Mouse (Mus musculus): Measurements from ENCODE around the gene Coil.

DNA sequence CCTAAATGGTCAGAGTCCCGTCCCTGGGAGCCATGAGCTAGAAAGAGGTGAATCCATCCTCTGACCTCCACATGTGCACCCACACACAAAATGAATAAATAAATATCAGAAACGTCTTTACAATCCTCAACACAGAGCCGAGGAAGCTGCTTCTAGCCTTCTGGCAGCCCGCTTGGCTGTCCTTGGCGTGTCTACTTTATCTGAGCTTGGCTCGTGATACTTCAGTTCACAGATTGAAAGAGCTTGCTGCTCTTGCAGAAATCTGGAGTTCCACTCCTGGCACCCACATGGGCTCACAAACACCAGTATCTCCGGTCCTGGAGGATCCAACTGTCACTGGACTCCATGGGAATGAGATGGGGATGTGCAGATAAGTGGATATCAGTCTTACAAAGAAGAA, 51.6 kb downstream of the Coil start:
- no peak for TF ChIP-seq GABPA (IDR thresholded peaks at IDR 0.05; ENCODE audit: insufficient replicate concordance, low read depth, low read length)
- no peak for TF ChIP-seq CTCF (conservative IDR thresholded peaks at IDR 0.05 in 1 of 2, IDR thresholded peaks at IDR 0.05 in 1 of 2; ENCODE audit: low read depth in 2 of 2, low read length in 2 of 2)
- TF ChIP-seq USF2 (conservative IDR thresholded peaks at IDR 0.05; ENCODE audit: low read depth, low read length), result no peak
- no peak for TF ChIP-seq POLR2A (IDR thresholded peaks at IDR 0.05; ENCODE audit: low read depth, low read length)
